Mouse (Mus musculus) limb, embryonic 12.5 days (tissue): ENCODE measurements around the gene Wdr72. TPM values are rescaled to one million over a fixed set of nuclear protein-coding genes. Genes with fewer than 3 reads are reported as not detected.

Experiments
- ATAC-seq: fragments of 200-750 bp; cut with Nextera tagmentation; 2 replicates; pipeline ENCODE4 v1.8.0; 2017; ENCODE audit warnings: low read depth, moderate TSS enrichment; ENCODE audit not compliant: insufficient number of reproducible peaks, insufficient read depth, low FRiP score, low TSS enrichment
- H3K27ac ChIP-seq: fragments of 300-500 bp; sonication (generic); 2 replicates; pipeline ENCODE4 v1.5.1; 2016; ENCODE audit warnings: mild to moderate bottlenecking, moderate library complexity
- H3K27me3 ChIP-seq: fragments of 300-500 bp; sonication (generic); 2 replicates; pipeline ENCODE4 v1.6.1; 2016; ENCODE audit warnings: mild to moderate bottlenecking, moderate library complexity
- H3K36me3 ChIP-seq: fragments of 300-500 bp; sonication (generic); 2 replicates; pipeline ENCODE4 v1.6.1; 2016; ENCODE audit warnings: mild to moderate bottlenecking, moderate library complexity
- H3K4me1 ChIP-seq: fragments of 300-500 bp; sonication (generic); replicated peaks from 2 replicates; pipeline ENCODE4 v1.6.1; 2016
- H3K4me2 ChIP-seq: fragments of 300-500 bp; sonication (generic); 2 replicates; pipeline ENCODE4 v1.6.1; 2016; ENCODE audit warnings: mild to moderate bottlenecking, moderate library complexity
- H3K4me3 ChIP-seq: fragments of 300-500 bp; sonication (generic); replicated peaks from 2 replicates; pipeline ENCODE4 v1.5.1; 2016; ENCODE audit warnings: mild to moderate bottlenecking
- H3K9ac ChIP-seq: fragments of 300-500 bp; sonication (generic); replicated peaks from 2 replicates; pipeline ENCODE4 v1.6.1; 2016; ENCODE audit warnings: mild to moderate bottlenecking, moderate library complexity
- H3K9me3 ChIP-seq: fragments of 300-500 bp; sonication (generic); 2 replicates; pipeline ENCODE4 v1.6.1; 2016; ENCODE audit warnings: mild to moderate bottlenecking, moderate library complexity
- WGBS: fragments of 180-500 bp; shearing (Covaris S2); methylation state at CpG from one replicate; pipeline ENCODE4 v1.1.7; 2016; 5-methylcytosine and 5-hydroxymethylcytosine counted together
- polyA plus RNA-seq: library from polyadenylated mRNA; unstranded; fragments of >200 nt; fragmentation: Nextera tagmentation; extraction: Ambion mirVana; gene quantifications from 2 replicates; pipeline ENCODE4 v1.2.1, GENCODE M21; 2016

Wdr72 gene
- polyA plus RNA-seq, 1 experiment from 2014 or later, result 1.1 TPM

GRCm38 (mm10) chr9:74325981-74326380, 215.8 kb downstream of the Wdr72 start:
- Histone ChIP-seq H3K27ac (no peak overlapping the region), H3K9ac (no peak overlapping the region), H3K4me2 (no peak overlapping the region), H3K9me3 (no peaks in the 10 kb centered on the region), H3K4me3 (no peak overlapping the region), H3K36me3 (no peaks in the 10 kb centered on the region), H3K4me1 (no peaks in the 10 kb centered on the region), H3K27me3 (no peaks in the 10 kb centered on the region)
- no peak for ATAC-seq
- WGBS, result 74% methylated on average over 1 of the region's 1 CpGs

DNA sequence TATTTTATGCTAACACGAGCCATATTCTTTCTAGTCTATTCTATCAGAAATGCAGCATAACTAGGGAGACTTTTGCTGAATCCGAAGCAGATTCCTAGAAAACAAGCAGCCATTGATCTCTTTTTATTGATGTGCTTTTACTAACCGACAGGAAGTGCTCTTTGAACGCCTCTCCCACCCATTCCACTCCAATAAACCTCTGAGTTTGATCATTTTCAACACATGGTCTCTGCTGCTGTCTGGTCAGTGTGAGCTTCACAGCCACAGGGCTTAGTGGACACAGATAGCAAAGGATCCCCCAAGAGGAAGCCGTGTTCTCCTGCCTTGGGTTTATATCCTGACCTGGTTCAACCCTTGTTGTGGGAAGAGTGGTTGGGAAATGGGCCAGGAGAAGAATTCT, 218.7 kb downstream of the Wdr72 start:
- H3K9ac ChIP-seq, result no peak overlapping the region
- no peaks in the 10 kb centered on the region for H3K4me1 ChIP-seq
- WGBS, result 52% methylated on average over 5 of the region's 5 CpGs
- no peak for ATAC-seq
- H3K27me3 ChIP-seq, result no peaks in the 10 kb centered on the region
- H3K9me3 ChIP-seq, result no peaks in the 10 kb centered on the region
- H3K27ac ChIP-seq, result no peak overlapping the region
- H3K36me3 ChIP-seq, result no peaks in the 10 kb centered on the region
- no peak overlapping the region for H3K4me2 ChIP-seq
- H3K4me3 ChIP-seq, result no peak overlapping the region

DNA sequence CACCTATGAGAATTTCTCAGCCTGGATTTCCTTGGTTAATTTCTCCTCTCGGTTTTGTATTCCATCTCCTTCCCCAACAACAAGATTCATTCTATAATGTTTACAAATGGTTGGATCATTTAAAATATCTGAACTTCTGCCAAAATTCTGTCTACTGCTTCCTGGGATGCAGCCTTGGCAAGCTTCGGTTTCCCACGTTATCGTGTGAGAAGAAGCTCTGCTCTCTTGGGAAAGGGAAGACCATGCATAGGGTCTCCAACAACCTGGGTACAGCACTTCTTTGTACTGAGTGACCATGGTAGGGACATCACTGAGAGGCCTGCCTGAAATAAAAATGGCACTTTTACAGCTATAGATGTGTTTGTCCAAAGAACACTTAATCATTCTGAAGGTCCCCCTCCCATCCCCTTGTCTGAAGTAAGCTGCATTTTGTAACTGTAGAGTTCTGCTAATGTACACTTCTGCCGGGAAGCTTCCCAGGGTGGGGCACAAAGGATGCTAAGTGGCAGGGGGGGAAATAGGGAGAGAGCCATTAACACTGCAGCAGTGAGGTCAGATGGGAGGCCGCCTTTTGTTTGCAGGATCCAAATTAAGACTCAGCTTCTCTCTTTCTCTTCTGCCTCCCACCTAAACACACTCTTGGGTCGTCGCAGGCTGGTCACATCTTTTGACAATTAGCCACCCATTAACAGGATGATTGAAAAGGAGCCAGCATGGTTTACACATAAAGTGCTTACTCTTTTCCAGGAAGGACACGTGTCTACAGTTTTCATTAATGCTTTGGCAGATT, 220.7 kb downstream of the Wdr72 start:
- WGBS, result 45% methylated on average over 9 of the region's 9 CpGs
- Histone ChIP-seq H3K36me3 (no peaks in the 10 kb centered on the region), H3K9ac (no peak overlapping the region), H3K4me1 (no peaks in the 10 kb centered on the region), H3K9me3 (no peaks in the 10 kb centered on the region), H3K27me3 (no peaks in the 10 kb centered on the region), H3K27ac (no peak overlapping the region), H3K4me2 (no peak overlapping the region), H3K4me3 (no peak overlapping the region)
- ATAC-seq, result no peak

GRCm38 (mm10) chr9:74332321-74332720, 222.2 kb downstream of the Wdr72 start:
- Histone ChIP-seq H3K36me3 (no peaks in the 10 kb centered on the region), H3K4me3 (no peak overlapping the region), H3K9ac (no peak overlapping the region), H3K27ac (no peak overlapping the region), H3K27me3 (no peaks in the 10 kb centered on the region), H3K9me3 (no peaks in the 10 kb centered on the region), H3K4me2 (no peak overlapping the region), H3K4me1 (no peaks in the 10 kb centered on the region)
- ATAC-seq, result no peak
- WGBS, result 81% methylated on average over 3 of the region's 3 CpGs

Other genes with a start within 250 kb of the Wdr72 start
- 0.30 and 0.37 TPM in 2 replicates for gene Unc13c, start 141.4 kb upstream of the Wdr72 start, polyA plus RNA-seq